Mouse (Mus musculus): ENCODE data around the gene Metap1d. TPM values are rescaled to one million over a fixed set of nuclear protein-coding genes. Genes with fewer than 3 reads are reported as not detected.
A peak's percentile ranks its signal among the peaks of the same experiment; 100 is the strongest.

Gene Metap1d
- total and polyA plus RNA-seq, 2 experiments, result 28.0 to 35.0 TPM

DNA sequence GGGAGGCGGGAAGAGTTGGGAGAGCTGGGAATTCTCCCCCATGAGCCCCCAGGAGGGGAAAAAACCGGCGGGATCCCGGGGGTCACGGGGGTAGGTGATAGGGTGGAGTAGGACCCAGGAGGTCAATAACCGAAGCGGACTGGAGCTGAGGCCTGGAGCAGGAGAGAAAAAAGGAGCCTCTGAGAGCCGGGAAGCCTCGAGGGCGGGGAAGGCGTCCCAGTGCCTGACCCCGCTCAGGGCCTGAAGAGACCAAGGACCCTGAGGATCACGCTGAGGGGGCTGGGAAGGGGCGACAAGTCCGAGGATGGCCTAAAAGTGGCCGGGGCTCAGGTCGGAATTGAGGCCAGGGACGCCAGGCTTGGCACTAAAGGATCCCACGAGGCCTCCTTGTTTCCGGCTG lies 90.9 kb downstream of the Metap1d start:
- no peak overlapping the region for H3K9ac ChIP-seq (ENCODE audit: low read depth, low read length)
- TF ChIP-seq POLR2A (IDR thresholded peaks at IDR 0.05; ENCODE audit: extremely low read depth, insufficient read depth, low read length) (no peak), CTCF (IDR thresholded peaks at IDR 0.05; ENCODE audit: low read depth, low read length) (no peak)
- 9% methylated on average over 20 of the region's 20 CpGs for WGBS

DNA sequence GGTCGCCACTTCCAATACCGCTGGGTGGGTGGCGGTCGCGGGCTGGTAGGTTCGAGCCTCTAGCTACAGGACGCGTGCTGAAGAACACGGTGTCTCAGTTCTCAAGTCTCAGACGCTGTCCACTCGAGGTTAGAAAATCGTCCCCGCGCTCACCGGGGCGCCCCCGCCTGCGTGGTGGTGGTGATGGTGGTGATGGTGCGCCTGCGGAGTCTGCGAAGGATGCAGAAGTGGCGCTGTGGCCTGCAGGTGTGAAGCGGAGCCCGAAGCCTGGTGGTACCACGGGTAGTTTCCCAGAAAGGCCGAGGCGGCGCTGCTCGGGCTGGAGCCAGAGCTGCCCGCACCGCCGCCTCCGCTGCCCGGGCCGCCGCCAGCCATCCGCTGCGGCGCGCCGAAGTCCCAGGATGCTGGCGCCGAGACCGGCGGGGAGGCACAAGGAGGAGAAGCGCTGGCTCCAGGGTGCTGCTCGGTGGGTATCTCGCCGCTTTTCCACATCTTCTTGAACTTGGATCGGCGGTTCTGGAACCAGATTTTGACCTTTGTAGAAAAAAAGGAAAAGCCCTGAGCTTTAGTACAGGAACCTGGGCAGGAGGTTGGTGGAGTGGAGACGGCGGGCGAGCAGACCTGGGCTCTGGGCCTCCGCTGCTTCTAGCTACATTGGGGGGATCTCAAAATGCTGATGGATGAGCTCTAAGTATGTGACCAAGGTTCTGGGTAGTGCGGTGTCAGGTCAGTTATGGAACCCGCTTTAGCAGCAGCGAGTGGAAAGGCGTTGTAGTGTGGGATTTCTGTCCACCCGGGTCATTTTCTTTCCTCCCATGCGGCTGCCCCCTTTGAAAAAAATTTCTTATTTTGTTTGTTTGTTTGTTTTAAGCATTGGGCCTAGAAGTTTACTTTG lies 91.6 kb downstream of the Metap1d start:
- no peak for DNase-seq (ENCODE audit: extremely low read depth, low read depth, low spot score)
- Histone ChIP-seq H3K36me3 (ENCODE audit: control insufficient read depth, insufficient read depth, low read length) (no peaks in the 10 kb centered on the region), H3K27me3 (ENCODE audit: control insufficient read depth, insufficient read depth, low read length) (peaks cover 50% of the 10 kb centered on the region), H3K4me3 (ENCODE audit: insufficient read depth, low read depth, low read length) (no peak overlapping the region), H3K9ac (ENCODE audit: low read depth, low read length) (no peak overlapping the region), H3K4me1 (ENCODE audit: control insufficient read depth, insufficient read depth, low read length) (no peaks in the 10 kb centered on the region; the same call in 1 of the 2 replicates), H3K27ac (replicated peaks; ENCODE audit: insufficient read depth, low read depth, low read length) (no peak overlapping the region), H3K79me2 (ENCODE audit: control insufficient read depth, insufficient read depth, low read length) (no peaks in the 10 kb centered on the region)
- no peak for TF ChIP-seq POLR2A (IDR thresholded peaks at IDR 0.05; ENCODE audit: extremely low read depth, insufficient read depth, low read length)
- no peak for TF ChIP-seq CTCF (IDR thresholded peaks at IDR 0.05; ENCODE audit: low read depth, low read length)
- 5% methylated on average over 61 of the region's 61 CpGs for WGBS

More for the DNA sequence above, 90.9 kb downstream of the Metap1d start:
- no peak for DNase-seq (ENCODE audit: extremely low read depth, low read depth, low spot score)
- Histone ChIP-seq H3K79me2 (ENCODE audit: control insufficient read depth, insufficient read depth, low read length) (no peaks in the 10 kb centered on the region), H3K27ac (replicated peaks; ENCODE audit: insufficient read depth, low read depth, low read length) (no peak overlapping the region), H3K4me1 (ENCODE audit: control insufficient read depth, insufficient read depth, low read length) (no peaks in the 10 kb centered on the region; the same call in 1 of the 2 replicates), H3K4me3 (ENCODE audit: insufficient read depth, low read depth, low read length) (no peak overlapping the region), H3K36me3 (ENCODE audit: control insufficient read depth, insufficient read depth, low read length) (no peaks in the 10 kb centered on the region), H3K27me3 (ENCODE audit: control insufficient read depth, insufficient read depth, low read length) (peaks cover 54% of the 10 kb centered on the region)

DNA sequence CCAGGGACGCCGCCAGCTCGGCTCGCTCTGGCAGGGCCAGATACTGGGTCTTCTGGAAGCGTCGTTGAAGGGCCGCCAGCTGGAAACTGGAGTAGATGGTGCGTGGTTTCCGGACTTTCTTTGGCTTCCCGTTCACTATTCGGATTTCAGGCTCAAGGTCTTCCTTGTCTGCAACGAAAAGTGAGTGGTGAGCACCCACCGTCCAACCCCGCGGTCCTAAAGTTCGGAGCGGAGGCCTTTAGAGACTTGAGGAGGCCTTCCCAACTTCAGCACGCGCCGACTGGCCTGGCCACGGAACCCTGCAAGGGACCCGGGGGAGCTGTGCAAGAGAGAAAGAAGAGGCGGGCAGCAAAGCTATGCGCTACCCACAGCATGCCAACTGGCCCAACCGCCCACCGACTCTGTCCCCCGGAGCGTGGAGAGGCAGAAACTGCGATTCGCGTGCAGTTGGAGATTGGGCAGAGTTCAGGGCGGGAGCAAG lies 92.4 kb downstream of the Metap1d start:
- no peak for TF ChIP-seq POLR2A (IDR thresholded peaks at IDR 0.05; ENCODE audit: extremely low read depth, insufficient read depth, low read length)
- TF ChIP-seq CTCF (IDR thresholded peaks at IDR 0.05; ENCODE audit: low read depth, low read length), result no peak
- H3K4me3 ChIP-seq (ENCODE audit: insufficient read depth, low read depth, low read length), result no peak overlapping the region
- no peak for DNase-seq (ENCODE audit: extremely low read depth, low read depth, low spot score)
- H3K36me3 ChIP-seq (ENCODE audit: control insufficient read depth, insufficient read depth, low read length), result no peaks in the 10 kb centered on the region
- no peaks in the 10 kb centered on the region for H3K79me2 ChIP-seq (ENCODE audit: control insufficient read depth, insufficient read depth, low read length)
- no peak overlapping the region for H3K27ac ChIP-seq (replicated peaks; ENCODE audit: insufficient read depth, low read depth, low read length)
- H3K27me3 ChIP-seq (ENCODE audit: control insufficient read depth, insufficient read depth, low read length), result peaks cover 47% of the 10 kb centered on the region
- no peaks in the 10 kb centered on the region; the same call in 1 of the 2 replicates for H3K4me1 ChIP-seq (ENCODE audit: control insufficient read depth, insufficient read depth, low read length)
- H3K9ac ChIP-seq (ENCODE audit: low read depth, low read length), result no peak overlapping the region
- 6% methylated on average over 32 of the region's 32 CpGs for WGBS

DNA sequence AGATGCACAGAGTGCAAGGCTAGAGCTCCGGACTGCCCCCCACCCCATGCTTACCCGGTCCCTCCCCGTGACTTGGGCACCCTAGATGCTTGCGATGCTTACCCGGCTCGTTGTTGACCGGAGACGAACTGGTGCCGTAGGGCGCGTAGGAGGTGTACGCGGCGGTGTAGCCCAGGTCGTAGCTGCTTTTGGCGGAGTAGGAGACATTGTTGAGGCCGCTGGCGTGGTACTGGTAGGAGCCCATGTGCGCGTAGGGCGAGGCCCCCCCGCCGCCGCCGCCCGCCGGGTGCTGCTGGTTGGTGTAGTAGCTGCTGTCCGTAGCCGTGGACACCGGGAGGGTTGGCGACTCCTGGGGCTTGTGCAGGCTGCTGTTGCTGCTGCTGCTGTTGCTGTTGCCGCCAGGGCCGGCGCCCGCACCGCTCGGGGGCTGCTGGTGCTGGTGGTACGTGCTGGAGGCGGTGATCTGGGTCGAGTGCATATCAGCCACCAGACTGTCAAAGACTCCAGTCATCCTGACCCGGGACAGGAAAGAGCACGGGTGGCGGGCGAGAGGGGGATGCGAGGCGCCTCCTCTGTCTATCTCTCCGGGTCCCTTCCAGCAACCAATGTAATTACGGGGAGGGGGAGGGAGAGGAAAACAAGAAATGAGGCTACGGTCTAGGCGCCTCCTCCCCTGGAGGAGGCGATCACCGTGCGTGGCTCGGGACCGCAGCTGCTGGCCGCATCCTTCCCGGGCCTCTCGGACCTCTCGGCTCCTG lies 93.0 kb downstream of the Metap1d start:
- Histone ChIP-seq H3K36me3 (ENCODE audit: control insufficient read depth, insufficient read depth, low read length) (no peaks in the 10 kb centered on the region), H3K4me1 (ENCODE audit: control insufficient read depth, insufficient read depth, low read length) (no peaks in the 10 kb centered on the region; the same call in 1 of the 2 replicates), H3K9ac (ENCODE audit: low read depth, low read length) (no peak overlapping the region), H3K27me3 (ENCODE audit: control insufficient read depth, insufficient read depth, low read length) (peaks cover 45% of the 10 kb centered on the region), H3K27ac (replicated peaks; ENCODE audit: insufficient read depth, low read depth, low read length) (no peak overlapping the region), H3K4me3 (ENCODE audit: insufficient read depth, low read depth, low read length) (peak overlapping the region; percentile 9; the same call in 1 of the 2 replicates), H3K79me2 (ENCODE audit: control insufficient read depth, insufficient read depth, low read length) (no peaks in the 10 kb centered on the region)
- DNase-seq (ENCODE audit: extremely low read depth, low read depth, low spot score), result no peak
- TF ChIP-seq CTCF (IDR thresholded peaks at IDR 0.05; ENCODE audit: low read depth, low read length) (no peak), POLR2A (IDR thresholded peaks at IDR 0.05; ENCODE audit: extremely low read depth, insufficient read depth, low read length) (no peak)
- 4% methylated on average over 59 of the region's 59 CpGs for WGBS

DNA sequence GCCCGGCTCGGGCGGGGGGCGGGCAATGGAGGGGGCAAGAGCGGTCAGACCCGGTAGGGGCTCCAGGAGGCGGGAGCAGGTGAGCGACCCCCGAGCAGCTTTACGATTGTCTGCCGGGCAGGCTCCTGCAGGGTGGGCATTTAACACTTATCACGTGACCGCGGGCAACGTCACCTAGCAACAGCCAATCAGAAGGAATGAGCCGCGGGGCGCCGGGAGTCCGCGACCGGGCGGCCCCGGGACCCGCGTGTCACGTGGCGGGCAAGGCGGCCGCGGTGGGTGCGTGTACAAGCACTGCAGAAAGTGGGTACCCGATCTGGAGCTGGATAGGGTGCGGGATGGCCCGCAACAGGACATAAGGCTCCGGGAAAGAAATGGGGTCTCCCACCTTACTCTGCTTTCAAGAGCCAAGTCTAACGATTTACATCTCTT lies 93.6 kb downstream of the Metap1d start, which contains the start of gene Dlx2:
Gene Dlx2, minus strand, starts transcription at position 115 of the 432 bp plus-strand sequence.
- no peaks in the 10 kb centered on the region; the same call in 1 of the 2 replicates for H3K4me1 ChIP-seq (ENCODE audit: control insufficient read depth, insufficient read depth, low read length)
- H3K79me2 ChIP-seq (ENCODE audit: control insufficient read depth, insufficient read depth, low read length), result no peaks in the 10 kb centered on the region
- no peak within 1 kb of the TSS for H3K9ac ChIP-seq (ENCODE audit: low read depth, low read length)
- peaks cover 41% of the 10 kb centered on the region for H3K27me3 ChIP-seq (ENCODE audit: control insufficient read depth, insufficient read depth, low read length)
- DNase-seq (ENCODE audit: extremely low read depth, low read depth, low spot score), result no peak
- peak within 1 kb of the TSS; percentile 9; the same call in 1 of the 2 replicates for H3K4me3 ChIP-seq (ENCODE audit: insufficient read depth, low read depth, low read length)
- TF ChIP-seq POLR2A (IDR thresholded peaks at IDR 0.05; ENCODE audit: extremely low read depth, insufficient read depth, low read length) (no peak), CTCF (IDR thresholded peaks at IDR 0.05; ENCODE audit: low read depth, low read length) (no peak)
- 1% methylated on average over 37 of the region's 37 CpGs for WGBS
- H3K27ac ChIP-seq (replicated peaks; ENCODE audit: insufficient read depth, low read depth, low read length), result no peak within 1 kb of the TSS
- H3K36me3 ChIP-seq (ENCODE audit: control insufficient read depth, insufficient read depth, low read length), result no peaks in the 10 kb centered on the region

Measured in liver, adult 2 months (tissue).